Mouse (Mus musculus) left cerebral cortex, adult 2 months (tissue): Measurements from ENCODE around the gene Dnah5. TPM values are rescaled to one million over a fixed set of nuclear protein-coding genes. Genes with fewer than 3 reads are reported as not detected.

ENCODE experiments used
- DNase-seq, 2 experiments: peaks; one replicate each; pipeline ENCODE4 v3.0.0; 2021 to 2022; ENCODE audit warnings: low spot score in 2 of 2, mixed read lengths in 1 of 2; ENCODE audit errors: extremely low spot score in 1 of 2
- H3K27ac ChIP-seq: fragments of 200-600 bp; 2 replicates; pipeline ENCODE4 v1.8.1; 2022
- H3K4me3 ChIP-seq: fragments of 200-600 bp; 2 replicates; pipeline ENCODE4 v1.8.1; 2022
- CTCF ChIP-seq: fragments of 200-600 bp; IDR thresholded peaks from 2 replicates; pipeline ENCODE4 v1.8.1; 2022; ENCODE audit warnings: antibody characterized with exemption, mild to moderate bottlenecking, moderate library complexity
- intact Hi-C: fragments of 180-260 bp; cut with DNase I; formaldehyde crosslinking; loops from one replicate; pipeline ENCODE4 v1.15.1; 2025
- long read RNA-seq, 2 experiments: library from polyadenylated mRNA; stranded (forward); transcript quantifications; one replicate each; pipeline ENCODE4 v2.0.0; 2021; ENCODE audit warnings: borderline mapping rate in 2 of 2
- total RNA-seq, 2 experiments: library from RNA; stranded (reverse); gene quantifications; 2 replicates each; pipeline ENCODE4 v1.2.3; 2021

Gene Dnah5
- 1 to 10 TPM; 2.8 to 3.6 TPM for total RNA-seq
- long read RNA-seq, experiment 1, partial matches to known transcripts = 0 of 1 reads
- long read RNA-seq, experiment 1, other reads (novel, unspliced or antisense) = 1 of 1 reads
- long read RNA-seq, experiment 2 = 0 reads

DNA sequence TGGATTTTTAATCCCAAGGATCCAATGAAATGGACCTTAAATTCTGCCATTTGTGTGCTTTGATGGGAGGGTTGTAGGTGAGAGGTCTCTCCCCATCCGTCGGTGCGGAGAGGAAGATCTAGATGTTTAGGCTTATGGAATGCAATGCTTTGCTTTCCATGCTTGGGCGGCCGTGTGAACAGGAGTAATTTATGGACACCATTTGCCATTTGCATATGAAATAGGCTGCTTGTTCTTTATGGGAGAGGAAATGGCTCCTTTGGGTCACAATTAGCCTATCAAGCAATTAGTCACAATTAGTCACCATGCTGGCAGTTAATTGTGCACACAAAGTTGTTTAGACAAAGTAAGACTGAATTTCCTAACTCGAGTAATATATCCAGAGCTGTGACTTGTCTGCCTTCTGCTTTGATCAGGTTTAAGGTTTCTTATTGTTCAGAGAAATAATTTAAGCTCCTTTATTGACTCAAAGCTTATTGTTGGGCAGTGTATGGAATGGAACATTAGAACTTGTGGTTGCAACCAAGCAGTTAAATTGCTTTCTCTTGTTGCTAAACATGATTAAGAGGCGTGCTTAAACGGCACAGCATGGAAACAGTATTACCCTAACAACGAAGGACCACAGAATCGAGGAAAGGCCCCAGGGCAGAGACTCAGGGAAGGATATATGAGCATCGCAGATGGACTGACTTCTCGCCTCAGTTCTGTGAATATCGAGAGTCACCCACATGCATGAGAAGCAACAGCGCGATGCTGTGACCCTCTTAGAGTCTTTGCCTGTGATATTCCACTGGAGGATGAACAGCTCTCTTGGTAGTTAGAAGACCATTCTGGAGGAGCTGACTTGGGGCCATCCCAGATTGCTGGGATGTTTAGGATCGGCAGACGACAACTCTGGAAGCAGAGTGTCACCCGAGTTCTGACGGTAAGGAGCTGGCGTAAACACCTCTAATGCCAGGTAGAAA lies at the start of gene Dnah5:
TSS of gene Dnah5 (plus strand) at position 642 of the 965 bp plus-strand sequence.
- no peak for TF ChIP-seq CTCF
- H3K4me3 ChIP-seq = no peak within 1 kb of the TSS

GRCm38 (mm10) chr15:28154822-28155501 lies 48.6 kb upstream of the Dnah5 start:
- peak; percentile 21 for TF ChIP-seq CTCF
- intact Hi-C loops = loop anchor here (5.0 kb wide), 2 partner anchors 43 to 128 kb away; partner anchors contain the start of gene Trio
- peak; percentile 44 to 53 for DNase-seq
- peak overlapping the region; percentile 36; the same call in 1 of the 2 replicates for H3K27ac ChIP-seq
- H3K4me3 ChIP-seq = peak overlapping the region; percentile 51

More for the DNA sequence above, at the start of gene Dnah5:
- H3K27ac ChIP-seq = no peak within 1 kb of the TSS
- intact Hi-C loops = no loop called here
- no peak for DNase-seq

DNA sequence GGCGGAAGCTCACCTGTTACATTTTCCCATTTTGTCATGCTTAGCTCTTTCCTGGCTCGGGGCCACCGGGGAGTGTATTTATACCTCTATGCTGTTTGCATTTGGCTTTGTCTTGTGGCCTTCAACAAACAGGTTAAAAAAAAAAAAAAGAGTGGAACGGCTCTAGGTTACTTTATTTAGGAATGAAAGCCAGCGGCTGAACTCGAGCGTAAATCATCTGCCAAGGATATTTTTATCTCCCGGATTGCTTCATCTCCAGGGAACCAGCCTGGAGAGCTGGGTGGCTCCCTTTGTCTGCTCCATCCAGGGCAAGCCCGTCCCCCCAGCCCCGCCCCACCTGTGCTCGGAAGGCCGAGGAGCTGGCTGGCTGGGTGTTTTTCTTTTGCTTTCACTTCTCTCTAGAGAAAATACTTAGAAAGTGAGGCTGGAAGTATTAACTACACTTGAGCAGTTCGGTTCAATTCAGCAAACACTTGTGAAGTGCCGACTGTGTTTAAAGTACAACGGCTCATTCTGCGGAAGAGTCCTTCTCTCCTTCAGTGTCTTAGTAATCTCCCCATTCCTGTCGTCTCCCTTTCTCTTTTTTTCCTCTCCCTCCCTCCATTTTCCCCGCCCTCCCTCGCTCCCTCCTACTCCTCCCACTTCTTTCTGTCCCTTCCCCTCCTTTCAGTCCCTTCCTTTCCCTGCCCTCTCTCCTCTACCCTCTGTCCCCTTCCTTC lies 44.6 kb upstream of the Dnah5 start:
- peak overlapping the region; percentile 50 for H3K4me3 ChIP-seq
- intact Hi-C loops = loop anchor here (5.0 kb wide), 2 partner anchors 47 to 132 kb away; partner anchors contain the start of gene Trio
- TF ChIP-seq CTCF = no peak
- peak; percentile 24 to 45 for DNase-seq
- H3K27ac ChIP-seq = peak overlapping the region; percentile 20; the same call in 1 of the 2 replicates

- no peak for DNase-seq
- Histone ChIP-seq H3K27ac (no peak overlapping the region), H3K4me3 (no peak overlapping the region)
- no peak for TF ChIP-seq CTCF
- intact Hi-C loops = loop anchor here (5.0 kb wide), 1 partner anchor 245 kb away; no protein-coding TSS in a partner anchor
Observed at GRCm38 (mm10) chr15:28162291-28162690, 41.3 kb upstream of the Dnah5 start.

GRCm38 (mm10) chr15:28165234-28165633 lies 38.3 kb upstream of the Dnah5 start:
- no peak overlapping the region for H3K4me3 ChIP-seq

GRCm38 (mm10) chr15:28166090-28166489 lies 37.5 kb upstream of the Dnah5 start:
- intact Hi-C loops = no loop called here
- no peak for DNase-seq
- Histone ChIP-seq H3K4me3 (no peak overlapping the region), H3K27ac (no peak overlapping the region)
- no peak for TF ChIP-seq CTCF

More at GRCm38 (mm10) chr15:28165234-28165633, 38.3 kb upstream of the Dnah5 start:
- intact Hi-C loops = no loop called here
- H3K27ac ChIP-seq = no peak overlapping the region
- no peak for DNase-seq
- TF ChIP-seq CTCF = no peak

- no peak for DNase-seq
- intact Hi-C loops = no loop called here
- no peak for TF ChIP-seq CTCF
- H3K27ac ChIP-seq = no peak overlapping the region
- H3K4me3 ChIP-seq = no peak overlapping the region
Observed at GRCm38 (mm10) chr15:28178951-28179350, 24.6 kb upstream of the Dnah5 start.

GRCm38 (mm10) chr15:28179556-28179955 lies 24.0 kb upstream of the Dnah5 start:
- TF ChIP-seq CTCF = no peak
- H3K4me3 ChIP-seq = no peak overlapping the region
- H3K27ac ChIP-seq = no peak overlapping the region
- no peak for DNase-seq
- intact Hi-C loops = no loop called here

DNA sequence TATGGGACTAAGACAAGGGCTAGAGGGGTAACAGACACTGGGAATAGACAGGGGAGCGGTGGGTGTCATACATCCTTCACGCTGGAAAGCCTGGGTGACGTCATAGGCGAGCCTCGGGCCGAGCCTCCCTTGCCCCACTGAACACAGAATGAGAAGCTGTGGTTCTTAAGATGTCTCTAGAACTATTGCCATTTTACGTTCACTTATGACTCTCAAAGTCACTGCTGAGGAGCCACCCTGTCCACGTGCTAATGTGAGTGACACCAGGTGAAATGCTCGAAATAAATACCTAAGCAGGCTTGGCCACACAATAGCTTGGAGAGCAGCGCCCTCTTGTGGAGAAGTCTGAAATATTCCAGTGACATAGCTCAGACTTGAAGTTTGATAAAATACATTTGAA lies 21.7 kb upstream of the Dnah5 start:
- Histone ChIP-seq H3K4me3 (peak overlapping the region; percentile 54), H3K27ac (peak overlapping the region; percentile 81)
- intact Hi-C loops = loop anchor here (1.0 to 5.0 kb wide), 3 partner anchors 153 to 330 kb away; no protein-coding TSS in a partner anchor
- peak; percentile 99 for TF ChIP-seq CTCF
- peak; percentile 77 to 83 for DNase-seq

DNA sequence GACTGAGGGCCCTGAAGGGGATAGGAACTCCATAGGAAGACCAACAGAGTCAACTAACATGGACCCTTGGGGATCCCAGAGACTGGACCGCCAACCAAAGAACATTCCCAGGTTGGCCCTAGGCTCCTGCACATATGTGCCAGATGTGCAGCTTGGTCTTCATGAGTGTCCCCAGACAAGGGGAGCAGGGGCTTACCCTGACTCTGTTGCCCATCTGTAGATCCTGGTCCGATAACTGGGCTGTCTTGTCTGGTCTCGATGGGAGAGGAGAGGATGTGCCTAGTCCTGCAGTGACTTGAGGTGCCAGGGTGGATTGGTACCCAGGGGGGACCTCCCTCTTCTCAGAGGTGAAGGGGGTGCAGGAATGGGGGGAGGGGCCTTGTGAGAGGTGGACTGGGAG lies 21.0 kb upstream of the Dnah5 start:
- Histone ChIP-seq H3K4me3 (no peak overlapping the region), H3K27ac (no peak overlapping the region)
- intact Hi-C loops = loop anchor here (1.0 to 5.0 kb wide), 2 partner anchors 263 to 330 kb away; no protein-coding TSS in a partner anchor
- DNase-seq = no peak
- TF ChIP-seq CTCF = no peak
